Mouse (Mus musculus) retina, postnatal 1 day (tissue): ENCODE measurements at regions not wholly inside any gene's neighbourhood (a gene's known extent, or its start where the extent isn't known, plus 50 kb on each side); places are given as distances from the start of the nearest gene placed in this dataset.

ENCODE experiments used
- DNase-seq: peaks from one replicate; pipeline ENCODE4 v3.0.0-alpha.2; 2012

- no peak for DNase-seq
These were observed 120.8 kb upstream of the Gm26657 start for GRCm38 (mm10) chr4:56619054-56619453.

- DNase-seq: no peak
These were observed 121.4 kb upstream of the Gm26657 start for GRCm38 (mm10) chr4:56618433-56618832.

- DNase-seq: peak; percentile 19
These were observed 122.1 kb upstream of the Gm26657 start for GRCm38 (mm10) chr4:56617661-56618360.

GRCm38 (mm10) chr4:56612325-56612724, 127.5 kb upstream of the Gm26657 start:
- no peak for DNase-seq

- no peak for DNase-seq
These were observed 128.1 kb upstream of the Gm26657 start for GRCm38 (mm10) chr4:56611751-56612150.

- peak; percentile 18 for DNase-seq
These were observed 129.6 kb upstream of the Gm26657 start for GRCm38 (mm10) chr4:56610273-56610672.

- no peak for DNase-seq
These were observed 131.2 kb upstream of the Gm26657 start for GRCm38 (mm10) chr4:56608701-56609100.

- DNase-seq: no peak
These were observed 141.5 kb upstream of the Gm26657 start for GRCm38 (mm10) chr4:56598398-56598797.

GRCm38 (mm10) chr4:56597931-56598330, 141.9 kb upstream of the Gm26657 start:
- DNase-seq: no peak

- no peak for DNase-seq
These were observed 157.5 kb upstream of the Gm26657 start for GRCm38 (mm10) chr4:56582405-56582804.

GRCm38 (mm10) chr4:56576837-56577548, 162.9 kb upstream of the Gm26657 start:
- DNase-seq: peak; percentile 89

GRCm38 (mm10) chr4:56552126-56552525, 187.7 kb upstream of the Gm26657 start:
- DNase-seq: no peak

GRCm38 (mm10) chr4:56533344-56533985, 206.4 kb upstream of the Gm26657 start:
- no peak for DNase-seq

GRCm38 (mm10) chr4:56532921-56533320, 206.9 kb upstream of the Gm26657 start:
- DNase-seq: no peak

GRCm38 (mm10) chr4:56528571-56528970, 211.3 kb upstream of the Gm26657 start:
- peak; percentile 61 for DNase-seq

GRCm38 (mm10) chr4:56524430-56524985, 215.4 kb upstream of the Gm26657 start:
- DNase-seq: no peak

GRCm38 (mm10) chr4:56507770-56508169, 232.1 kb upstream of the Gm26657 start:
- no peak for DNase-seq

- DNase-seq: no peak
These were observed 233.1 kb upstream of the Gm26657 start for GRCm38 (mm10) chr4:56506786-56507185.

- no peak for DNase-seq
These were observed 233.8 kb upstream of the Gm26657 start for GRCm38 (mm10) chr4:56506067-56506466.

GRCm38 (mm10) chr4:56492537-56493221, 247.2 kb upstream of the Gm26657 start:
- peak; percentile 86 for DNase-seq

GRCm38 (mm10) chr4:56489361-56489760, 250.5 kb upstream of the Gm26657 start:
- DNase-seq: no peak

- DNase-seq: no peak
These were observed 256.2 kb upstream of the Gm26657 start for GRCm38 (mm10) chr4:56483708-56484107.

- DNase-seq: no peak
These were observed 283.1 kb upstream of the Gm26657 start for GRCm38 (mm10) chr4:56456788-56457187.
